Mouse (Mus musculus) forebrain, embryonic 16.5 days (tissue): ENCODE data around the gene Hspa1a. TPM values are rescaled to one million over a fixed set of nuclear protein-coding genes. Genes with fewer than 3 reads are reported as not detected.
"Not testable (repeated sequence)": the region's sequence is repeated elsewhere in the genome, so short reads cannot be mapped to it uniquely, and the experiment has no call there.

ENCODE experiments used
- ATAC-seq: fragments of 200-750 bp; cut with Nextera tagmentation; 2 replicates; pipeline ENCODE4 v1.8.0; 2017; ENCODE audit warnings: mild to moderate bottlenecking, moderate library complexity
- H3K27ac ChIP-seq: fragments of 300-500 bp; sonication (generic); 2 replicates; pipeline ENCODE4 v1.5.1; 2014; ENCODE audit warnings: low read length, control low read depth
- H3K27me3 ChIP-seq: fragments of 300-500 bp; sonication (generic); replicated peaks from 2 replicates; pipeline ENCODE4 v1.6.1; 2014; ENCODE audit warnings: low read length; ENCODE audit not compliant: control insufficient read depth, insufficient read depth
- H3K36me3 ChIP-seq: fragments of 300-500 bp; sonication (generic); 2 replicates; pipeline ENCODE4 v1.6.1; 2014; ENCODE audit not compliant: control insufficient read depth, insufficient read depth
- H3K4me1 ChIP-seq: fragments of 300-500 bp; sonication (generic); replicated peaks from 2 replicates; pipeline ENCODE4 v1.6.1; 2014; ENCODE audit warnings: low read length; ENCODE audit not compliant: control insufficient read depth, insufficient read depth
- H3K4me2 ChIP-seq: fragments of 300-500 bp; sonication (generic); 2 replicates; pipeline ENCODE4 v1.6.1; 2014; ENCODE audit warnings: mild to moderate bottlenecking, low read length, control low read depth
- H3K4me3 ChIP-seq: fragments of 300-500 bp; sonication (generic); replicated peaks from 2 replicates; pipeline ENCODE4 v1.5.1; 2014; ENCODE audit warnings: mild to moderate bottlenecking, low read length, control low read depth
- H3K9ac ChIP-seq: fragments of 300-500 bp; sonication (generic); replicated peaks from 2 replicates; pipeline ENCODE4 v1.6.1; 2014; ENCODE audit warnings: low read depth, low read length, control low read depth
- H3K9me3 ChIP-seq: fragments of 300-500 bp; sonication (generic); 2 replicates; pipeline ENCODE4 v1.6.1; 2016; ENCODE audit warnings: low read length; ENCODE audit not compliant: control insufficient read depth
- WGBS: fragments of 180-500 bp; shearing (Covaris S2); extraction: QIAGEN DNeasy Blood & Tissue Kit; methylation state at CpG from one replicate; pipeline ENCODE4 v1.1.7; 2014; 5-methylcytosine and 5-hydroxymethylcytosine counted together
- polyA plus RNA-seq: library from polyadenylated mRNA; unstranded; fragments of >200 nt; fragmentation: Nextera tagmentation; extraction: Ambion mirVana; gene quantifications from 2 replicates; pipeline ENCODE4 v1.2.1, GENCODE M21; 2015

Gene Hspa1a
- polyA plus RNA-seq, result 3.3 and 5.2 TPM in 2 replicates

GRCm38 (mm10) chr17:34972069-34972749 lies at the start of gene Hspa1a, which contains the start of gene Hspa1l:
Hspa1a (minus strand) TSS chr17:34972156.
Hspa1l (plus strand) TSS chr17:34972703.
- peak; percentile 95 for ATAC-seq
- peak within 1 kb of the TSS; percentile 64 for H3K4me2 ChIP-seq
- H3K36me3 ChIP-seq, H3K9me3 ChIP-seq, H3K4me1 ChIP-seq, H3K27ac ChIP-seq: not testable (repeated sequence)
- 0 out of 2 replicates have a peak within 1 kb of the TSS, but pooled peaks have one; percentile 25 for H3K9ac ChIP-seq
- WGBS, result under 1% methylated on average over 31 of the region's 33 CpGs
- peaks cover 18% of the 10 kb centered on the region for H3K27me3 ChIP-seq
- peak within 1 kb of the TSS; percentile 44 for H3K4me3 ChIP-seq

- Histone ChIP-seq H3K27ac (no peak overlapping the region), H3K4me1 (peaks cover 12% of the 10 kb centered on the region), H3K27me3 (no peaks in the 10 kb centered on the region), H3K4me3 (no peak overlapping the region), H3K9me3 (no peaks in the 10 kb centered on the region), H3K9ac (peak overlapping the region; percentile 22; the same call in 1 of the 2 replicates), H3K4me2 (peak overlapping the region; percentile 35; the same call in 1 of the 2 replicates), H3K36me3 (no peaks in the 10 kb centered on the region)
- WGBS, result 5% methylated on average over 17 of the region's 17 CpGs
- peak; percentile 68 for ATAC-seq
Measured at GRCm38 (mm10) chr17:35021163-35021808, 49.3 kb upstream of the Hspa1a start.

GRCm38 (mm10) chr17:35020551-35020950 lies 48.6 kb upstream of the Hspa1a start:
- Histone ChIP-seq H3K4me3 (no peak overlapping the region), H3K27ac (no peak overlapping the region)

GRCm38 (mm10) chr17:35019894-35020293 lies 47.9 kb upstream of the Hspa1a start:
- Histone ChIP-seq H3K9ac (no peak overlapping the region), H3K36me3 (peaks cover 5% of the 10 kb centered on the region; the same call in 1 of the 2 replicates), H3K4me3 (no peak overlapping the region), H3K9me3 (no peaks in the 10 kb centered on the region), H3K4me1 (peaks cover 12% of the 10 kb centered on the region), H3K27ac (no peak overlapping the region), H3K4me2 (no peak overlapping the region), H3K27me3 (no peaks in the 10 kb centered on the region)
- WGBS, result 72% methylated on average over 11 of the region's 11 CpGs
- ATAC-seq, result no peak

More at GRCm38 (mm10) chr17:35020551-35020950, 48.6 kb upstream of the Hspa1a start:
- 0 out of 2 replicates have a peak, but pooled peaks cover 2% of the 10 kb centered on the region for H3K36me3 ChIP-seq
- no peak overlapping the region for H3K9ac ChIP-seq
- H3K9me3 ChIP-seq, result no peaks in the 10 kb centered on the region
- peaks cover 12% of the 10 kb centered on the region for H3K4me1 ChIP-seq
- H3K4me2 ChIP-seq, result no peak overlapping the region
- ATAC-seq, result no peak
- 89% methylated on average over 8 of the region's 8 CpGs for WGBS
- H3K27me3 ChIP-seq, result no peaks in the 10 kb centered on the region

GRCm38 (mm10) chr17:35018171-35018570 lies 46.2 kb upstream of the Hspa1a start:
- H3K27me3 ChIP-seq, result no peaks in the 10 kb centered on the region
- no peak for ATAC-seq
- H3K9ac ChIP-seq, result no peak overlapping the region
- H3K4me3 ChIP-seq, result no peak overlapping the region
- no peaks in the 10 kb centered on the region for H3K9me3 ChIP-seq
- WGBS, result 86% methylated on average over 3 of the region's 3 CpGs
- H3K4me2 ChIP-seq, result no peak overlapping the region
- no peak overlapping the region for H3K27ac ChIP-seq
- H3K4me1 ChIP-seq, result peaks cover 12% of the 10 kb centered on the region
- peaks cover 17% of the 10 kb centered on the region for H3K36me3 ChIP-seq

- no peak overlapping the region for H3K27ac ChIP-seq
- no peaks in the 10 kb centered on the region for H3K27me3 ChIP-seq
- ATAC-seq, result no peak
- H3K9me3 ChIP-seq, result no peaks in the 10 kb centered on the region
- WGBS, result 76% methylated on average over 14 of the region's 14 CpGs
- peaks cover 12% of the 10 kb centered on the region for H3K4me1 ChIP-seq
- H3K9ac ChIP-seq, result no peak overlapping the region
- H3K36me3 ChIP-seq, result peaks cover 20% of the 10 kb centered on the region
- H3K4me2 ChIP-seq, result no peak overlapping the region
- H3K4me3 ChIP-seq, result no peak overlapping the region
Measured at GRCm38 (mm10) chr17:35017706-35018030, 45.7 kb upstream of the Hspa1a start.

GRCm38 (mm10) chr17:35016791-35017705 lies 45.1 kb upstream of the Hspa1a start:
- WGBS, result 82% methylated on average over 10 of the region's 10 CpGs
- no peak overlapping the region for H3K9ac ChIP-seq
- ATAC-seq, result no peak
- no peaks in the 10 kb centered on the region for H3K9me3 ChIP-seq
- no peak overlapping the region for H3K27ac ChIP-seq
- H3K4me2 ChIP-seq, result no peak overlapping the region
- H3K27me3 ChIP-seq, result no peaks in the 10 kb centered on the region
- peaks cover 21% of the 10 kb centered on the region for H3K36me3 ChIP-seq
- H3K4me1 ChIP-seq, result peaks cover 12% of the 10 kb centered on the region
- H3K4me3 ChIP-seq, result no peak overlapping the region

GRCm38 (mm10) chr17:35016376-35016775 lies 44.4 kb upstream of the Hspa1a start, which contains the start of gene Vwa7:
Vwa7 (plus strand) TSS chr17:35016579.
- Histone ChIP-seq H3K4me2 (no peak within 1 kb of the TSS), H3K27ac (no peak within 1 kb of the TSS), H3K27me3 (no peaks in the 10 kb centered on the region), H3K4me1 (peaks cover 8% of the 10 kb centered on the region), H3K36me3 (peaks cover 28% of the 10 kb centered on the region), H3K9me3 (no peaks in the 10 kb centered on the region), H3K9ac (no peak within 1 kb of the TSS; the same call in 1 of the 2 replicates), H3K4me3 (no peak within 1 kb of the TSS)
- 38% methylated on average over 12 of the region's 12 CpGs for WGBS
- ATAC-seq, result peak; percentile 53; the same call in 1 of the 2 replicates

- no peak for ATAC-seq
- Histone ChIP-seq H3K4me3 (no peak overlapping the region), H3K36me3 (peaks cover 34% of the 10 kb centered on the region), H3K27me3 (no peaks in the 10 kb centered on the region), H3K27ac (no peak overlapping the region), H3K4me1 (peaks cover 6% of the 10 kb centered on the region; the same call in 1 of the 2 replicates), H3K4me2 (no peak overlapping the region), H3K9me3 (no peaks in the 10 kb centered on the region), H3K9ac (no peak overlapping the region)
- 92% methylated on average over 16 of the region's 16 CpGs for WGBS
Measured at GRCm38 (mm10) chr17:35015296-35015695, 43.3 kb upstream of the Hspa1a start.
